ENCODE assay signal across 8 mouse cellular contexts in the genomic region with DNA sequence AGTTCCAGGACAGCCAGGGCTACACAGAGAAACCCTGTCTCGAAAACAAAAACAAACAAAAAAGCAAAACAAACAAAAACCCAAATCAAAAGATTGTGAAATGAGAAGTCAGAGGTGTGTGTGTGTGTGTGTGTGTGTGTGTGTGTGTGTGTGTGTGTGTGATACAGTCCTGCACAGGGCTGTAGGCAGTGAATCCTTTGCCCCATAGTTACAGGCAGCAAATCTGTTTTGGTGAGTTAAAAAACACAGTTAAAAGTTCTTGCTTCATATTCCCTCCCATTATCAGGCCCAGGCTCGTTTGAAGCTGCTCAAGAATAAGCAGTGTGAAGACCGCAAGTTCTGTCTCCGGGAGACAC. TPM values are rescaled to one million over a fixed set of nuclear protein-coding genes. Genes with fewer than 3 reads are reported as not detected.
DNase-seq lines count a peak whose midpoint lies in the region; ATAC-seq and TF ChIP-seq lines count a peak whose summit lies in the region.

Gene Traf3ip2, plus strand, starts transcription at position 302 of the 356 bp plus-strand sequence.

- H3K36me3 ChIP-seq in hindbrain, embryonic 16.5 days (ENCODE audit: control insufficient read depth, insufficient read depth, low read length): no peaks in the 10 kb centered on the region
- H3K36me3 ChIP-seq in midbrain, postnatal 0 days (ENCODE audit: insufficient read depth, low read length): no peaks in the 10 kb centered on the region

- no peak for ATAC-seq in hindbrain, embryonic 16.5 days
- ATAC-seq in midbrain, postnatal 0 days (ENCODE audit: low FRiP score): 0 out of 2 replicates have a peak, but pooled peaks have one; percentile 18

- intact Hi-C loops in left cerebral cortex, adult 2 months (cut with DNase I): no loop called here
- intact Hi-C loops in left cerebral cortex, postnatal 14 days (cut with DNase I): no loop called here
- intact Hi-C loops in gastrocnemius, postnatal 36 days (cut with DNase I): loop anchor here (1.0 to 2.0 kb wide), 2 partner anchors 54 to 118 kb away; no protein-coding TSS in a partner anchor

- 43% methylated on average over 4 of the region's 4 CpGs for WGBS in hindbrain, embryonic 16.5 days
- 36% methylated on average over 4 of the region's 4 CpGs for WGBS in midbrain, postnatal 0 days

- TF ChIP-seq POLR2A in bone marrow macrophage, adult 2 months (IDR thresholded peaks at IDR 0.05; ENCODE audit: borderline replicate concordance, low read depth, low read length): no peak

- peak within 1 kb of the TSS; percentile 47; the same call in 1 of the 2 replicates for H3K27ac ChIP-seq in left cerebral cortex, adult 2 months
- H3K27ac ChIP-seq in bone marrow macrophage, adult 2 months (ENCODE audit: insufficient read depth, low read depth, low read length): 0 out of 2 replicates have a peak within 1 kb of the TSS, but pooled peaks have one; percentile 21
- no peak within 1 kb of the TSS; the same call in 1 of the 2 replicates for H3K27ac ChIP-seq in hindbrain, embryonic 16.5 days (ENCODE audit: low read depth, low read length)
- no peak within 1 kb of the TSS; the same call in 1 of the 2 replicates for H3K27ac ChIP-seq in midbrain, postnatal 0 days (ENCODE audit: low read depth, low read length)

- no peak for DNase-seq in left cerebral cortex, adult 2 months (ENCODE audit: extremely low spot score in 1 of 2, low spot score in 2 of 2)
- no peak for DNase-seq in left cerebral cortex, postnatal 14 days (ENCODE audit: low spot score in 2 of 2)
- no peak for DNase-seq in midbrain, postnatal 0 days (ENCODE audit: low spot score)
- DNase-seq in frontal cortex, adult 2 months (ENCODE audit: extremely low spot score in 1 of 2, low spot score in 1 of 2): no peak
- DNase-seq in gastrocnemius, postnatal 36 days: no peak
- DNase-seq in right cerebral cortex, postnatal 36 days (ENCODE audit: low spot score in 2 of 2): no peak

- H3K4me2 ChIP-seq in hindbrain, embryonic 16.5 days (ENCODE audit: low read length): peak within 1 kb of the TSS; percentile 35
- H3K4me2 ChIP-seq in midbrain, postnatal 0 days (ENCODE audit: low read depth, low read length, poor library complexity, severe bottlenecking): peak within 1 kb of the TSS; percentile 28

- H3K9ac ChIP-seq in hindbrain, embryonic 16.5 days (ENCODE audit: low read depth, low read length): peak within 1 kb of the TSS; percentile 24; the same call in 1 of the 2 replicates
- no peak within 1 kb of the TSS; the same call in 1 of the 2 replicates for H3K9ac ChIP-seq in midbrain, postnatal 0 days (replicated peaks; ENCODE audit: low read length, poor library complexity, severe bottlenecking)

- H3K4me3 ChIP-seq in left cerebral cortex, adult 2 months: peak within 1 kb of the TSS; percentile 28
- H3K4me3 ChIP-seq in bone marrow macrophage, adult 2 months (ENCODE audit: insufficient read depth, low read length): peak within 1 kb of the TSS; percentile 54
- peak within 1 kb of the TSS; percentile 11 for H3K4me3 ChIP-seq in hindbrain, embryonic 16.5 days (ENCODE audit: low read length)
- no peak within 1 kb of the TSS for H3K4me3 ChIP-seq in midbrain, postnatal 0 days (ENCODE audit: low read depth, low read length)

- no peaks in the 10 kb centered on the region for H3K9me3 ChIP-seq in hindbrain, embryonic 16.5 days (ENCODE audit: control insufficient read depth, low read length)
- H3K9me3 ChIP-seq in midbrain, postnatal 0 days (ENCODE audit: low read length): no peaks in the 10 kb centered on the region

- no peaks in the 10 kb centered on the region for H3K27me3 ChIP-seq in hindbrain, embryonic 16.5 days (replicated peaks; ENCODE audit: control insufficient read depth, insufficient read depth, low read length)
- no peaks in the 10 kb centered on the region for H3K27me3 ChIP-seq in midbrain, postnatal 0 days (ENCODE audit: insufficient read depth, low read length)

- H3K4me1 ChIP-seq in bone marrow macrophage, adult 2 months (ENCODE audit: control insufficient read depth, insufficient read depth, low read length): peaks cover 3% of the 10 kb centered on the region; the same call in 1 of the 2 replicates
- H3K4me1 ChIP-seq in hindbrain, embryonic 16.5 days (ENCODE audit: control insufficient read depth, insufficient read depth, low read depth, low read length): peaks cover 14% of the 10 kb centered on the region
- no peaks in the 10 kb centered on the region for H3K4me1 ChIP-seq in midbrain, postnatal 0 days (ENCODE audit: insufficient read depth, low read length)

- TF ChIP-seq CTCF in left cerebral cortex, adult 2 months (IDR thresholded peaks at IDR 0.05): no peak
- no peak for TF ChIP-seq CTCF in bone marrow macrophage, adult 2 months (IDR thresholded peaks at IDR 0.05; ENCODE audit: low read depth, low read length)
- no peak for TF ChIP-seq CTCF in midbrain, postnatal 0 days (IDR thresholded peaks at IDR 0.05)

RNA-seq across cellular contexts. Expression of gene Traf3ip2, which starts in this region (rescaled TPM):
- total RNA-seq in left cerebral cortex, adult 2 months (2021): under 1 TPM; 0.61 to 0.82 TPM
- total RNA-seq in left cerebral cortex, postnatal 14 days (2021): 1 to 10 TPM in 1 of 2 experiments, under 1 TPM in 1; 0.94 to 1.1 TPM
- polyA plus RNA-seq in bone marrow macrophage, adult 2 months (2012; ENCODE audit: insufficient read depth, insufficient read length, missing spikeins): 8.8 and 11.0 TPM in 2 replicates
- 6.7 and 8.0 TPM in 2 replicates for polyA plus RNA-seq in hindbrain, embryonic 16.5 days (2015; fragmentation: Nextera tagmentation; extraction: Ambion mirVana)
- 0.47 and 1.9 TPM in 2 replicates for total RNA-seq in midbrain, postnatal 0 days (2014; rRNA removed)
- 4.2 and 6.1 TPM in 2 replicates for polyA plus RNA-seq in midbrain, postnatal 0 days (2015; fragmentation: Nextera tagmentation; extraction: Ambion mirVana)
- 1.7 and 2.8 TPM in 2 replicates for polyA plus RNA-seq in frontal cortex, adult 2 months (2012; rRNA removed)
- total RNA-seq in gastrocnemius, postnatal 36 days (2021): 1 to 10 TPM; 4.9 to 5.1 TPM

Comparison
In these comparisons a context has a peak if more than half of its experiments do, and no peak if none do; other contexts are left out.
1. H3K27ac ChIP-seq: peak in left cerebral cortex, adult 2 months (single experiment) and bone marrow macrophage, adult 2 months (single experiment); none in hindbrain, embryonic 16.5 days (single experiment) and midbrain, postnatal 0 days (single experiment).